Mouse (Mus musculus) megakaryocyte, embryonic 14.5 days (primary cell): ENCODE measurements around the gene Shb.

Experiments used
- FLI1 ChIP-seq: IDR thresholded peaks from 2 replicates; pipeline ENCODE4 v1.6.1; 2012; ENCODE audit warnings: low read length, inconsistent platforms, mixed read lengths
- GATA1 ChIP-seq: IDR thresholded peaks from 3 replicates; pipeline ENCODE4 v1.6.1; 2012; ENCODE audit warnings: mixed read lengths, low read length, inconsistent platforms, borderline replicate concordance

- no peak for TF ChIP-seq GATA1
- no peak for TF ChIP-seq FLI1
Observed at GRCm38 (mm10) chr4:45409270-45409669, 123.0 kb downstream of the Shb start.
